Mouse (Mus musculus) kidney, embryonic 16.5 days (tissue): Measurements from ENCODE around the gene Rccd1. TPM values are rescaled to one million over a fixed set of nuclear protein-coding genes. Genes with fewer than 3 reads are reported as not detected.

Experiments used
- ATAC-seq: fragments of 200-750 bp; cut with Nextera tagmentation; 2 replicates; pipeline ENCODE4 v1.8.0; 2017; ENCODE audit warnings: moderate TSS enrichment; ENCODE audit not compliant: low FRiP score, low TSS enrichment
- H3K27ac ChIP-seq: fragments of 300-500 bp; sonication (generic); 2 replicates; pipeline ENCODE4 v1.5.1; 2014; ENCODE audit warnings: low read length
- H3K27me3 ChIP-seq: fragments of 300-500 bp; sonication (generic); 2 replicates; pipeline ENCODE4 v1.6.1; 2014; ENCODE audit warnings: low read length, control low read depth, mixed read lengths; ENCODE audit not compliant: insufficient read depth
- H3K36me3 ChIP-seq: fragments of 300-500 bp; sonication (generic); 2 replicates; pipeline ENCODE4 v1.6.1; 2014; ENCODE audit warnings: low read length, control low read depth, mixed read lengths; ENCODE audit not compliant: insufficient read depth
- H3K4me1 ChIP-seq: fragments of 300-500 bp; sonication (generic); 2 replicates; pipeline ENCODE4 v1.6.1; 2014; ENCODE audit warnings: low read length, control low read depth, mixed read lengths; ENCODE audit not compliant: insufficient read depth
- H3K4me2 ChIP-seq: fragments of 300-500 bp; sonication (generic); replicated peaks from 2 replicates; pipeline ENCODE4 v1.6.1; 2014; ENCODE audit warnings: low read depth, low read length
- H3K4me3 ChIP-seq: fragments of 300-500 bp; sonication (generic); 2 replicates; pipeline ENCODE4 v1.5.1; 2014; ENCODE audit warnings: mild to moderate bottlenecking, low read length
- H3K9ac ChIP-seq: fragments of 300-500 bp; sonication (generic); replicated peaks from 2 replicates; pipeline ENCODE4 v1.6.1; 2014; ENCODE audit warnings: low read length
- H3K9me3 ChIP-seq: fragments of 300-500 bp; sonication (generic); 2 replicates; pipeline ENCODE4 v1.6.1; 2016; ENCODE audit warnings: low read length, control low read depth
- WGBS: fragments of 180-500 bp; shearing (Covaris S2); extraction: QIAGEN DNeasy Blood & Tissue Kit; methylation state at CpG from one replicate; pipeline ENCODE4 v1.1.7; 2014; 5-methylcytosine and 5-hydroxymethylcytosine counted together
- polyA plus RNA-seq: library from polyadenylated mRNA; unstranded; fragments of >200 nt; fragmentation: Nextera tagmentation; extraction: Ambion mirVana; gene quantifications from 2 replicates; pipeline ENCODE4 v1.2.1, GENCODE M21; 2015

Gene Rccd1
- polyA plus RNA-seq = 7.8 and 11.6 TPM in 2 replicates

DNA sequence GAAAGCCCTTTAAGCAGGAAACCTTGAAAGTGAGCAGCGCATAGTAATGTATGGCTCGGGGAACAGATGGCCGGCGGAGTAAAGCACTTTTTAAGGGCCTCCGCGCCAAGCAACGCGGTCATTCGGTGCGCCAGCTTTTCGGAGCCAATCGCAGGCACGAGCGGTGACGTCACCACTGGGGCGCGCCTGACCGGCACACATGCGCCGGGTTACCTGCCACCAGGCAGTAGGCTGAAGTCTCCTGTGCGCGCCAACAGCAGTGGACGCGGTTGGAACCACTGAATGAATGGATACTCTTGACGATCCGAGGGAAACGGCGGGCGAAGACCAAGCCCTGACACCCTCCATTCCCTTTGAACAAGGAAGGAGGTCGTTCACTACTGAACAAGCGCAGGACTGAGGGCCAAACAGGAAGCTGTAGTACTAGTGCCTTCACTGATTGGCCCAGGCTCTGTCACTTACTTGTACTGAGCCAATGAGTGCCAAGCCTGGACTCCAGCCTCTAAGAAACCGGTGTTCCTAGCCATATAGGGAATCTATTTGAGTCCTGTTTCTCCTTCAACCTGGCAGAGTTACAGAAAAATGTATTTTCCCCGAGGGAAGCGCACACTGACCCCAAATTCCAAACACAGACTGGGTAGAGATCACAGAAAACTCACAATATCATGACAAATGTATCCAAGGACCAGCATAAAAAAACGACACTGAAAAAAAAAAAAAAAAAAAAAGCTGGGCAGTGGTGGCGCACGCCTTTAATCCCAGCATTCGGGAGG, at the start of gene Rccd1:
Gene Rccd1, minus strand, starts transcription at position 412 of the 773 bp plus-strand sequence.
- peak; percentile 99 for ATAC-seq
- Histone ChIP-seq H3K4me2 (peak within 1 kb of the TSS; percentile 88), H3K4me3 (peak within 1 kb of the TSS; percentile 80), H3K9ac (peak within 1 kb of the TSS; percentile 83), H3K36me3 (peaks cover 44% of the 10 kb centered on the region), H3K9me3 (no peaks in the 10 kb centered on the region), H3K4me1 (peaks cover 14% of the 10 kb centered on the region), H3K27ac (peak within 1 kb of the TSS; percentile 94), H3K27me3 (no peaks in the 10 kb centered on the region)
- WGBS = 1% methylated on average over 38 of the region's 38 CpGs

DNA sequence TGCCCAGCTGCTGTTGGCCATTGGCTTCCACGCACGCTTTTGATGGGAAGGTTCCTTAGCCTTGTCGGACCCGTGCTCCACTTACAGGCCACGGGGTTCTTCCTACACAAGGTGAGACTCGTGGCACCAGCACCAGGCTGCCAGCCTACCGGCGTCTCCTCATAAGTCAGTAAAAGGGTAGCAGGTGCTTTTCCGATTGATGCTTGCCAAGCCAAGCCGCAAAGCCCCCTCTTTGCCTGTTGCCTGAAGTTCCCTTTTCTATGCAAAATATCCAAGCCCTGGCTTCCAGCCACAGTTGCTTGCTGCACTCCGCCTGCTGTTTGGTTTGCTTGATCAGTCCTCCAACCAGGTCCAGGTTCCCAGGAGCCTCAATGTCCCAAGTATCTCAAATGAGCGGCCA, 49.6 kb upstream of the Rccd1 start:
- Histone ChIP-seq H3K4me1 (peaks cover 19% of the 10 kb centered on the region), H3K36me3 (0 out of 2 replicates have a peak, but pooled peaks cover 3% of the 10 kb centered on the region), H3K4me3 (no peak overlapping the region), H3K9ac (no peak overlapping the region), H3K27me3 (no peaks in the 10 kb centered on the region), H3K27ac (no peak overlapping the region), H3K4me2 (no peak overlapping the region), H3K9me3 (no peaks in the 10 kb centered on the region)
- WGBS = 85% methylated on average over 12 of the region's 12 CpGs
- no peak for ATAC-seq

DNA sequence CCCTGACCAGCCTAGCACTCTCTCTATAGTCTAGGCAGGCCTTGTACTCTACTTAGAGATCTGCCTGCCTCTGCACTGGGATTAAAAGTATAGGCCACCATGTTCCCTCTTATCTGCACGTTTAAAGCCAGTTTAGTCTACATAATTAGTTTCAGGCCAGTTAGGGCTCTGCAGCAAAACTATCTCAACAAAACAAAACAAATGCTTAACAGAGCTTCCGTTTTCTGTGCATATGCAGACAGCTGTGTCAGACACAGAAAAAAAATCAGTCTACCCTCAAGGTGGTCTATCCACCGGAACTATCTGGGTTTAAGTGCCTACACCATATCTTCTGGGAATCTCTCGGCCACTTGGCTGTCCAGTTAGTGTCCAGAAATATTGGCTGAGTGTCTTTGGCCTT, 49.1 kb upstream of the Rccd1 start:
- 76% methylated on average over 4 of the region's 4 CpGs for WGBS

DNA sequence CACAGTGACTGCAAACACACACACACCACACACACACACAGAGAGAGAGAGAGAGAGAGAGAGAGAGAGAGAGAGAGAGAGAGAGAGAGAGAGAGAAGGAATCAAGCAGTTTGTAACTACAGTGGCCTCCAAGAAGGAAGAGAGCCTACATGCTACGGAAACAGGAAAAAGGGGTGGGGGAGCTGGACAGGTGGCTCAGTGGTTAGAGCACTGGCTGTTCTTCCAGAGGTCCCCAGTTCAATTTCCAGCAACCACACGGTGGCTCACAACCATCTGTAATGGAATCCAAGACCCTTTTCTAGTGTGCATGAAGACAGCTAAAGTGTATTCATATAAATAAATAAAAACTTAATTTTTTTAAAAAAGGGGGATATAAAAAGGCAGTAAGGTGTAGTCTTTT, 48.4 kb upstream of the Rccd1 start:
- Histone ChIP-seq H3K27ac (no peak overlapping the region), H3K9me3 (no peaks in the 10 kb centered on the region), H3K4me1 (peaks cover 26% of the 10 kb centered on the region), H3K27me3 (no peaks in the 10 kb centered on the region), H3K4me3 (no peak overlapping the region), H3K4me2 (no peak overlapping the region), H3K9ac (no peak overlapping the region), H3K36me3 (peaks cover 6% of the 10 kb centered on the region; the same call in 1 of the 2 replicates)
- 58% methylated on average over 2 of the region's 2 CpGs for WGBS
- no peak for ATAC-seq

More for the DNA sequence above, 49.1 kb upstream of the Rccd1 start:
- Histone ChIP-seq H3K36me3 (no peaks in the 10 kb centered on the region), H3K27me3 (no peaks in the 10 kb centered on the region), H3K9me3 (no peaks in the 10 kb centered on the region), H3K4me3 (no peak overlapping the region), H3K4me2 (no peak overlapping the region), H3K4me1 (peaks cover 24% of the 10 kb centered on the region), H3K27ac (no peak overlapping the region), H3K9ac (no peak overlapping the region)
- ATAC-seq = no peak

DNA sequence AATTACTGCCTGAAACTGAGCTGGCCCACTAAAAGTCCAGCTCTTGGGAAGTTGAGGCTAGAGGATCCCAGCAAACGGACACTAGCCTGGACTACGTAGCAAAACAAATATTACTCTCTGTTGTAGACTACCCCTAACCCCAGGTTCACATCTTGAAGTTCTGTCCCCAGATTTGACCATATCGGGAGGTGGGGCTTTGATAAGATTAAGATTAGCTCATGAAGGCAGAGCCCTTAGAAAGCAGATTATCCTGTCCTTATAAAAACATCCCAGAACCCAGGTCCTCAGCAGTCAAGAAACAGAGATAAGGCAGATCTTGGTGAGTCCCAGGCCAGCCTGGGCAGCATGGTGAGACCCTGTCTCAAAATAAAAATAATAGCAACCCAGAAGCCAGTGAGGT, 47.9 kb upstream of the Rccd1 start:
- Histone ChIP-seq H3K36me3 (peaks cover 9% of the 10 kb centered on the region; the same call in 1 of the 2 replicates), H3K4me3 (no peak overlapping the region), H3K9ac (no peak overlapping the region), H3K27ac (no peak overlapping the region), H3K9me3 (no peaks in the 10 kb centered on the region), H3K4me1 (peaks cover 26% of the 10 kb centered on the region), H3K27me3 (no peaks in the 10 kb centered on the region), H3K4me2 (no peak overlapping the region)
- no peak for ATAC-seq
- WGBS = 90% methylated on average over 3 of the region's 3 CpGs

DNA sequence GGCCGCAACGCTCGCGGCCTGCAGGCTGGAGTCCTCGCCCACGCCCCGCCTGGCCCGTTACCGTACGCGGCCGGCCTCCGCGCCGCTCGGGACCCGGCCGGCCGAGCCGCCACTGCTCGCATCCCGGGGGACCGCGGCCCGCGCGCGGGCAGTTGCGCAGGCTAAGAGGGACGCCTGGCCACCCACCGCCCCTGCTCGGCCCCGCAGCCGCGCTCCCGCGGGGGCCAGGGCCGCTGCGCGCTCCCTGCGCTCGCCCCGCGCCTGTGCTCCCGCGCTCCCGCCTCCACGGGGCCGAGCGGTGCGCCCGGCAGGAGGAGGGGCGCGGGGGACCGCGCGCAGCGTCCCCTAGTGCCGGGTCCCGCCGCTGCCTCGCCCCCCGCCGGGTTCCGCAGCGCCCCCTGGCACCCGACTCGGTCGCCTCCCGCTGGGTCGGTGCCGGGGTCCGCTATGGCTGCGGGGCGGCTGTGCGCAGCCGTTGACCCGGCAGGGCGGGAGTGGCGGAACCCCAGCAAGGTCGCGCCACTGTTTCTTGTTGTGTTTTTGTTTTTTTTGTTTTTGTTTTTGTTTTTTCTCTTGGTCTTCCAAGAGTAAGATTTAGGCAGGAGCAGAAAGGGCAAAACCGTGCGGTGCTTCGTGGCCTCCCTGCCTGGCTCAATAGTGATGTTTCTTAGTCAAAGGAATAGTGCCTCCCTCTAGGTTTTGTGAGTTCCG, 46.9 kb upstream of the Rccd1 start, which contains the start of gene Man2a2:
Gene Man2a2, minus strand, starts transcription at position 335 of the 711 bp plus-strand sequence.
- no peaks in the 10 kb centered on the region for H3K27me3 ChIP-seq
- peaks cover 19% of the 10 kb centered on the region; the same call in 1 of the 2 replicates for H3K36me3 ChIP-seq
- peaks cover 26% of the 10 kb centered on the region for H3K4me1 ChIP-seq
- H3K9ac ChIP-seq = peak within 1 kb of the TSS; percentile 87
- H3K9me3 ChIP-seq = no peaks in the 10 kb centered on the region
- WGBS = under 1% methylated on average over 63 of the region's 86 CpGs
- H3K4me3 ChIP-seq = peak within 1 kb of the TSS; percentile 80
- ATAC-seq = peak; percentile 71
- peak within 1 kb of the TSS; percentile 75 for H3K4me2 ChIP-seq
- H3K27ac ChIP-seq = peak within 1 kb of the TSS; percentile 87

DNA sequence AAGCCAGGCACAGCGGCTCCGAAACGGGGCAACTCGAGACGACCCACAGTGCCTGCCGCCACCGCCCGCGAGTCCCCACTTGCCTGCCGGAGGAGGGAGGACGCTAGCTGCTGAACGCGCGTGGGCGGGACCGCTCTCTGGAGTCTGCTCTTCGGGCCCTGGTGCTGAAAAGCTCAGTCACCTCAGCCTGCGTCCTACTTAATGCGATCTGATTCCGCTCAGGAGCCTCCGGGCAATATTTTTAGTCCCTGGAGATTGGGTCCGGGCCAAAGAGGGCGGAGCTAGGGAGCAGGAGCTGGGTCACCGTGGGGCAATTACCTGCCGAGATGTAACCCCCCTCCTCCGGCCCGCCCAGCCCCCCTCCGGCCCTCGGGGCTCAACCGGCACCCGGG, 46.4 kb upstream of the Rccd1 start:
- peak overlapping the region; percentile 75 for H3K4me2 ChIP-seq
- H3K36me3 ChIP-seq = peaks cover 24% of the 10 kb centered on the region; the same call in 1 of the 2 replicates
- peaks cover 26% of the 10 kb centered on the region for H3K4me1 ChIP-seq
- H3K27ac ChIP-seq = peak overlapping the region; percentile 87
- 0% methylated on average over 31 of the region's 31 CpGs for WGBS
- H3K9ac ChIP-seq = peak overlapping the region; percentile 87
- ATAC-seq = peak; percentile 47
- H3K9me3 ChIP-seq = no peaks in the 10 kb centered on the region
- H3K4me3 ChIP-seq = peak overlapping the region; percentile 80
- H3K27me3 ChIP-seq = no peaks in the 10 kb centered on the region

DNA sequence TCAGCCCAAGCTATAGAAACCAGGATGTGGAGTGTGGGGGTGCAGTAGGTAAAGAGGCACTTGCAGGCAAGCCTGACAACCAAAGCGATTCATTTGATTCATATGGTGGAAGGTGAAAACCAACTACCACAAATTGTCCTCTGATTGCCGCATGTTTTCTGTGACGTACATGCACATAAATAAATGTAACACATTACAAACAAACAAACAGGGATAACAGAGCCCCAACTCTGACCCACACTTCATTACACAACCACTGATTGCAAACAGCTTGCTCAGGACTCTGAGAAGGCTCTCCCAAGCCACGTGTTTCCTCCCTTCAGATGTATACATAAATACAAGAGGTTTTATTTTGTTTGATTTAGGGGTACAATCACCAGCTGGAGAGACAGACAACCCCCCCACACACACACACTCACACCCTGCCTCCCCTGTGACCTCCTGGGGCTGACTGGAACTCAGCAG, 45.7 kb upstream of the Rccd1 start:
- ATAC-seq = peak; percentile 18; the same call in 1 of the 2 replicates
- peaks cover 25% of the 10 kb centered on the region; the same call in 1 of the 2 replicates for H3K36me3 ChIP-seq
- H3K27me3 ChIP-seq = no peaks in the 10 kb centered on the region
- H3K4me3 ChIP-seq = peak overlapping the region; percentile 80
- H3K9me3 ChIP-seq = no peaks in the 10 kb centered on the region
- WGBS = 28% methylated on average over 4 of the region's 4 CpGs
- peak overlapping the region; percentile 87 for H3K9ac ChIP-seq
- H3K4me1 ChIP-seq = peaks cover 26% of the 10 kb centered on the region
- peak overlapping the region; percentile 75 for H3K4me2 ChIP-seq
- peak overlapping the region; percentile 87 for H3K27ac ChIP-seq

DNA sequence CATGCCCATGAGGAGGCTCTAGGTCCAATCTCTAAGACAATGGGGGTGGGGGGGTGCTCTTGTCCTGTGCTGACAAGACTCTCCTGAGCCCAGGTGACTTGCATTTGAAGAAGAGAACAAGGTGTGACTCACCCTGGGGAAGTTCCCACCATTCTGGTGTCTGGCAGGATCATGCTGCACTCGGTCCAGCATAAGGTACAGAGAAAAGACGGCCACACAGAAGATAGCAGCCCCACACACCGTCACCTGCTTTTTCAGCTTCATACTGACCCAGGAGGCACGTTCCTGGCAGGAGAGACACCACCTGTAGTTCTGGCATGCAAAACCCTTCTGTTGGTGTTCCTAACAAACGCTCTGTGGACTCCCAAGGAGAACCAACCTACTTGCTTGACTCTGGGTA, 45.2 kb upstream of the Rccd1 start:
- Histone ChIP-seq H3K4me2 (peak overlapping the region; percentile 75), H3K9me3 (no peaks in the 10 kb centered on the region), H3K4me1 (peaks cover 26% of the 10 kb centered on the region), H3K27me3 (no peaks in the 10 kb centered on the region), H3K9ac (no peak overlapping the region), H3K4me3 (peak overlapping the region; percentile 80; the same call in 1 of the 2 replicates), H3K36me3 (peaks cover 28% of the 10 kb centered on the region), H3K27ac (0 out of 2 replicates have a peak overlapping the region, but pooled peaks have one; percentile 27)
- ATAC-seq = no peak
- WGBS = 55% methylated on average over 5 of the region's 5 CpGs
